Mouse (Mus musculus): ENCODE data around the gene Ccl8. TPM values are rescaled to one million over a fixed set of nuclear protein-coding genes. Genes with fewer than 3 reads are reported as not detected.

The Ccl8 gene
- polyA plus RNA-seq, 1 experiment from 2014 or later, result not detected

GRCm38 (mm10) chr11:82101529-82101928, 13.5 kb upstream of the Ccl8 start, which contains the start of gene Ccl12:
Ccl12 (plus strand) TSS chr11:82101845.
- Histone ChIP-seq H3K4me2 (replicated peaks; ENCODE audit: low read depth) (no peak within 1 kb of the TSS), H3K9me3 (ENCODE audit: control insufficient read depth, low read length) (no peaks in the 10 kb centered on the region), H3K4me1 (replicated peaks; ENCODE audit: control insufficient read depth, insufficient read depth) (no peaks in the 10 kb centered on the region), H3K27ac (replicated peaks) (no peak within 1 kb of the TSS), H3K4me3 (ENCODE audit: low read depth, low read length) (no peak within 1 kb of the TSS), H3K36me3 (ENCODE audit: control insufficient read depth, insufficient read depth, low read length) (no peaks in the 10 kb centered on the region), H3K9ac (ENCODE audit: low read length) (no peak within 1 kb of the TSS), H3K27me3 (ENCODE audit: control insufficient read depth, insufficient read depth, low read length) (no peaks in the 10 kb centered on the region)
- 67% methylated on average over 2 of the region's 2 CpGs for WGBS
- DNase-seq (ENCODE audit: low spot score), result no peak
- no peak for TF ChIP-seq EP300 (optimal IDR thresholded peaks at IDR 0.05)
- no peak for TF ChIP-seq CTCF (IDR thresholded peaks at IDR 0.05; ENCODE audit: low read depth)
- ATAC-seq (ENCODE audit: low FRiP score, low TSS enrichment), result no peak

GRCm38 (mm10) chr11:82109611-82110010, 5.4 kb upstream of the Ccl8 start:
- Histone ChIP-seq H3K4me3 (ENCODE audit: low read depth, low read length) (no peak overlapping the region), H3K9ac (ENCODE audit: low read length) (no peak overlapping the region), H3K36me3 (ENCODE audit: control insufficient read depth, insufficient read depth, low read length) (no peaks in the 10 kb centered on the region), H3K4me2 (replicated peaks; ENCODE audit: low read depth) (no peak overlapping the region), H3K27ac (replicated peaks) (no peak overlapping the region), H3K27me3 (ENCODE audit: control insufficient read depth, insufficient read depth, low read length) (no peaks in the 10 kb centered on the region), H3K9me3 (ENCODE audit: control insufficient read depth, low read length) (no peaks in the 10 kb centered on the region), H3K4me1 (replicated peaks; ENCODE audit: control insufficient read depth, insufficient read depth) (no peaks in the 10 kb centered on the region)
- ATAC-seq (ENCODE audit: low FRiP score, low TSS enrichment) (no peak), DNase-seq (ENCODE audit: low spot score) (no peak)
- no peak for TF ChIP-seq EP300 (optimal IDR thresholded peaks at IDR 0.05)
- no peak for TF ChIP-seq CTCF (IDR thresholded peaks at IDR 0.05; ENCODE audit: low read depth)

DNA sequence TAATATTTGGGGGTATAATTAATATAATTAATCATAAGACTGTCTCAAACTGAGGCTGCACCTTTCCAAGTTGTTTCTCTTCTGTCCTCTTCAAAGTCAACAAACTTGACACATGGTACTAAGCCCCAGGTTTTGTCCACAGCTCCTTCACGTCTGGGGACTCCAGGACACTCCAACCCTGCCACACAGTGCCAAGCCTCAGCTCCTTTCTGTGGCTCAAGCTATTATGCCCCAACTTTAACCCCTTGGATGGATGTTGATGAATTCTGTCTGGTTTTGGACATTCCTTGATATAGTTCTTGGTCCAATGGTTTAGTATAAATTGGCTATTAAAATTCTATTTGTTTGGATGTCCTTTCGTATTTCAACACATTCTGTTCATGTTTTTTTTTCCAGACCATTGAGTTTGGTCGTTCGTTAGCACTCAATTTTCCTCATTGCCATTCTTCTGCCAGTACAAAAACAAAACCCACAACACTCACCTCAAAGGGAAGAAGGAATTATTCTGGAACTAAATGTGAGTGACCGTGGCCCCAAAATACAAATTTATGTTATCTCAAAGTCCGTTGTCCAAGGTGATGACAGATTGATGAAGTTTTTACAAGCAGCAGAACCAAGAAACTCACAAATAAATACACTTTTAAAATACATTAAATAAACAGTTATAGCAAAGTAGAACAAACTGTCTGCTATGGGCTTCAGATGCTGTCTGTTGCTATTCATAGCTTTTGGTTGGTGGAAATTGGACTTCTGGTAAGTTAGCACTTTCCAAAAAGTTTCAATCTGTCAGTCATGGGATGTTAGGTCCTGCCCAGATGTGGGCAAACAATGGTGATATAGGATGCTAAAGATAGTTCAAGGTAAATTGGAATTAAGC, 4.4 kb upstream of the Ccl8 start:
- Histone ChIP-seq H3K4me2 (replicated peaks; ENCODE audit: low read depth) (no peak overlapping the region), H3K9ac (ENCODE audit: low read length) (no peak overlapping the region), H3K4me3 (ENCODE audit: low read depth, low read length) (no peak overlapping the region), H3K27me3 (ENCODE audit: control insufficient read depth, insufficient read depth, low read length) (no peaks in the 10 kb centered on the region), H3K27ac (replicated peaks) (no peak overlapping the region), H3K4me1 (replicated peaks; ENCODE audit: control insufficient read depth, insufficient read depth) (no peaks in the 10 kb centered on the region), H3K36me3 (ENCODE audit: control insufficient read depth, insufficient read depth, low read length) (no peaks in the 10 kb centered on the region), H3K9me3 (ENCODE audit: control insufficient read depth, low read length) (no peaks in the 10 kb centered on the region)
- DNase-seq (ENCODE audit: low spot score) (no peak), ATAC-seq (ENCODE audit: low FRiP score, low TSS enrichment) (no peak)
- no peak for TF ChIP-seq CTCF (IDR thresholded peaks at IDR 0.05; ENCODE audit: low read depth)
- no peak for TF ChIP-seq EP300 (optimal IDR thresholded peaks at IDR 0.05)
- WGBS, result 69% methylated on average over 6 of the region's 6 CpGs

- ATAC-seq (ENCODE audit: low FRiP score, low TSS enrichment) (no peak), DNase-seq (ENCODE audit: low spot score) (no peak)
- TF ChIP-seq EP300 (optimal IDR thresholded peaks at IDR 0.05) (no peak), CTCF (IDR thresholded peaks at IDR 0.05; ENCODE audit: low read depth) (no peak)
- Histone ChIP-seq H3K36me3 (ENCODE audit: control insufficient read depth, insufficient read depth, low read length) (no peaks in the 10 kb centered on the region), H3K4me3 (ENCODE audit: low read depth, low read length) (no peak overlapping the region), H3K4me2 (replicated peaks; ENCODE audit: low read depth) (no peak overlapping the region), H3K27ac (replicated peaks) (no peak overlapping the region), H3K4me1 (replicated peaks; ENCODE audit: control insufficient read depth, insufficient read depth) (no peaks in the 10 kb centered on the region), H3K9me3 (ENCODE audit: control insufficient read depth, low read length) (no peaks in the 10 kb centered on the region), H3K9ac (ENCODE audit: low read length) (no peak overlapping the region), H3K27me3 (ENCODE audit: control insufficient read depth, insufficient read depth, low read length) (no peaks in the 10 kb centered on the region)
- WGBS, result 77% methylated on average over 3 of the region's 3 CpGs
Measured at GRCm38 (mm10) chr11:82116041-82116440, 1.1 kb downstream of the Ccl8 start.

DNA sequence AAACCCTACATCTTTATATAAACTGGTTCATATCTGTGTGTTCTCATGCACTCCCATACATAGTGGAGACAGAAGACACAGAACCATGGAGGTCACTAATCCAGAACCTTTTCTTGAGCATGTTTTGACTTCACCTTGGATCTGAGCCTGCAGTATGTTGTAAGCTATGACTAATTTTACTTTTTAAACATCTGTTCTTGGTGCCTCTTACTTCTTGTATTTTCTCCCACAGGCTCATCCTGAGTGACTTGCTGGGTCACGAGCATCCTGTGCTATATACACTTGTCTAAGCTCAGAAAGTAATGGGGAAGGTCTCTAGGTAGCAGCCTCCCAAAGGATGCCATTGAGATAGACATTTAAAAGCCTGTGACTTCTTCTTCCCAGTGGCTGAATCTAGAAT, 18.0 kb downstream of the Ccl8 start:
- no peak overlapping the region for H3K4me3 ChIP-seq (ENCODE audit: low read depth, low read length)
- no peak overlapping the region for H3K9ac ChIP-seq (ENCODE audit: low read length)
- TF ChIP-seq EP300 (optimal IDR thresholded peaks at IDR 0.05) (no peak), CTCF (IDR thresholded peaks at IDR 0.05; ENCODE audit: low read depth) (no peak)
- no peak overlapping the region for H3K4me2 ChIP-seq (replicated peaks; ENCODE audit: low read depth)
- H3K9me3 ChIP-seq (ENCODE audit: control insufficient read depth, low read length), result no peaks in the 10 kb centered on the region
- ATAC-seq (ENCODE audit: low FRiP score, low TSS enrichment) (no peak), DNase-seq (ENCODE audit: low spot score) (no peak)
- H3K27ac ChIP-seq (replicated peaks), result no peak overlapping the region
- H3K27me3 ChIP-seq (ENCODE audit: control insufficient read depth, insufficient read depth, low read length), result no peaks in the 10 kb centered on the region
- H3K4me1 ChIP-seq (replicated peaks; ENCODE audit: control insufficient read depth, insufficient read depth), result no peaks in the 10 kb centered on the region
- WGBS, result 56% methylated on average over 1 of the region's 1 CpGs
- no peaks in the 10 kb centered on the region for H3K36me3 ChIP-seq (ENCODE audit: control insufficient read depth, insufficient read depth, low read length)

GRCm38 (mm10) chr11:82136196-82136595, 21.2 kb downstream of the Ccl8 start:
- no peak overlapping the region for H3K27ac ChIP-seq (replicated peaks)
- no peak for ATAC-seq (ENCODE audit: low FRiP score, low TSS enrichment)
- H3K4me1 ChIP-seq (replicated peaks; ENCODE audit: control insufficient read depth, insufficient read depth), result no peaks in the 10 kb centered on the region
- no peak overlapping the region for H3K4me2 ChIP-seq (replicated peaks; ENCODE audit: low read depth)
- no peaks in the 10 kb centered on the region for H3K9me3 ChIP-seq (ENCODE audit: control insufficient read depth, low read length)
- no peak for TF ChIP-seq CTCF (IDR thresholded peaks at IDR 0.05; ENCODE audit: low read depth)
- TF ChIP-seq EP300 (optimal IDR thresholded peaks at IDR 0.05), result no peak
- DNase-seq (ENCODE audit: low spot score), result no peak
- no peak overlapping the region for H3K9ac ChIP-seq (ENCODE audit: low read length)
- H3K4me3 ChIP-seq (ENCODE audit: low read depth, low read length), result no peak overlapping the region
- WGBS, result 87% methylated on average over 2 of the region's 2 CpGs
- no peaks in the 10 kb centered on the region for H3K36me3 ChIP-seq (ENCODE audit: control insufficient read depth, insufficient read depth, low read length)
- no peaks in the 10 kb centered on the region for H3K27me3 ChIP-seq (ENCODE audit: control insufficient read depth, insufficient read depth, low read length)
